8 mouse cellular contexts compared by ENCODE assay signal in genomic region chr10:69924845-69925244, GRCm38 (mm10).
A peak's percentile ranks its signal among the peaks of the same experiment; 100 is the strongest.
DNase-seq lines count a peak whose midpoint lies in the region; ATAC-seq and TF ChIP-seq lines count a peak whose summit lies in the region.

No protein-coding gene starts in this region.

- H3K9me3 ChIP-seq in forebrain, embryonic 11.5 days (ENCODE audit: control insufficient read depth, low read length), result no peaks in the 10 kb centered on the region
- no peaks in the 10 kb centered on the region for H3K9me3 ChIP-seq in intestine, postnatal 0 days (ENCODE audit: control insufficient read depth)
- no peaks in the 10 kb centered on the region for H3K9me3 ChIP-seq in midbrain, embryonic 12.5 days

- DNase-seq in embryo, embryonic 9.5 days (ENCODE audit: extremely low spot score), result peak; percentile 12
- no peak for DNase-seq in embryo, embryonic 11 days
- DNase-seq in forebrain, embryonic 11.5 days (ENCODE audit: low spot score), result no peak
- no peak for DNase-seq in cerebellum, adult 2 months
- no peak for DNase-seq in left cerebral cortex, adult 2 months (ENCODE audit: extremely low spot score in 1 of 2, low spot score in 2 of 2)

- no peak for TF ChIP-seq POLR2A in cerebellum, adult 2 months (IDR thresholded peaks at IDR 0.05; ENCODE audit: borderline replicate concordance, insufficient read depth, low read length)

- 3% methylated on average over 14 of the region's 14 CpGs for WGBS in forebrain, embryonic 11.5 days
- 7% methylated on average over 14 of the region's 14 CpGs for whole genome bisulfite sequencing in intestine, postnatal 0 days
- WGBS in midbrain, embryonic 12.5 days, result 2% methylated on average over 14 of the region's 14 CpGs
- WGBS in cerebellum, adult 2 months, result 33% methylated on average over 14 of the region's 14 CpGs

- H3K4me3 ChIP-seq in forebrain, embryonic 11.5 days (ENCODE audit: low read depth, low read length), result peak overlapping the region; percentile 9
- peak overlapping the region; percentile 36 for H3K4me3 ChIP-seq in intestine, postnatal 0 days (ENCODE audit: low read depth, low read length)
- peak overlapping the region; percentile 37; the same call in 1 of the 2 replicates for H3K4me3 ChIP-seq in midbrain, embryonic 12.5 days
- H3K4me3 ChIP-seq in cerebellum, adult 2 months (replicated peaks; ENCODE audit: insufficient read depth, low read depth, low read length), result no peak overlapping the region
- H3K4me3 ChIP-seq in left cerebral cortex, adult 2 months, result no peak overlapping the region

- peak; percentile 57 for ATAC-seq in forebrain, embryonic 11.5 days (replicated peaks; ENCODE audit: low FRiP score)
- ATAC-seq in intestine, postnatal 0 days, result peak; percentile 44
- ATAC-seq in midbrain, embryonic 12.5 days (ENCODE audit: low FRiP score, low read depth), result no peak
- ATAC-seq in monocyte, adult 5-6 weeks (replicated peaks; ENCODE audit: insufficient number of reproducible peaks, low FRiP score, low TSS enrichment, poor library complexity, severe bottlenecking), result no peak

- no peak overlapping the region for H3K9ac ChIP-seq in forebrain, embryonic 11.5 days (ENCODE audit: low read length)
- H3K9ac ChIP-seq in intestine, postnatal 0 days (ENCODE audit: low read depth, low read length), result peak overlapping the region; percentile 54
- H3K9ac ChIP-seq in midbrain, embryonic 12.5 days (replicated peaks), result no peak overlapping the region

- peak overlapping the region; percentile 63 for H3K4me2 ChIP-seq in forebrain, embryonic 11.5 days (ENCODE audit: low read depth, low read length, severe bottlenecking)
- peak overlapping the region; percentile 66 for H3K4me2 ChIP-seq in intestine, postnatal 0 days (replicated peaks; ENCODE audit: low read depth)
- H3K4me2 ChIP-seq in midbrain, embryonic 12.5 days (replicated peaks), result peak overlapping the region; percentile 51

- H3K4me1 ChIP-seq in forebrain, embryonic 11.5 days (replicated peaks; ENCODE audit: control insufficient read depth, insufficient read depth, low read length), result peaks cover 8% of the 10 kb centered on the region; the same call in 1 of the 2 replicates
- no peaks in the 10 kb centered on the region for H3K4me1 ChIP-seq in intestine, postnatal 0 days (replicated peaks; ENCODE audit: control insufficient read depth, insufficient read depth, low read length)
- peaks cover 38% of the 10 kb centered on the region for H3K4me1 ChIP-seq in midbrain, embryonic 12.5 days
- peaks cover 32% of the 10 kb centered on the region for H3K4me1 ChIP-seq in cerebellum, adult 2 months (ENCODE audit: control insufficient read depth, insufficient read depth, low read length)

- no peaks in the 10 kb centered on the region for H3K36me3 ChIP-seq in forebrain, embryonic 11.5 days (ENCODE audit: control insufficient read depth, insufficient read depth, low read length)
- no peaks in the 10 kb centered on the region for H3K36me3 ChIP-seq in intestine, postnatal 0 days (ENCODE audit: control insufficient read depth, insufficient read depth)
- H3K36me3 ChIP-seq in midbrain, embryonic 12.5 days, result 0 out of 2 replicates have a peak, but pooled peaks cover 4% of the 10 kb centered on the region

- H3K27me3 ChIP-seq in forebrain, embryonic 11.5 days (ENCODE audit: control insufficient read depth, insufficient read depth, low read length), result no peaks in the 10 kb centered on the region
- H3K27me3 ChIP-seq in intestine, postnatal 0 days (replicated peaks; ENCODE audit: control insufficient read depth, insufficient read depth, low read length), result no peaks in the 10 kb centered on the region
- H3K27me3 ChIP-seq in midbrain, embryonic 12.5 days, result peaks cover 12% of the 10 kb centered on the region; the same call in 1 of the 2 replicates
- no peaks in the 10 kb centered on the region for H3K27me3 ChIP-seq in cerebellum, adult 2 months (ENCODE audit: control insufficient read depth, insufficient read depth, low read length)

- no peak overlapping the region for H3K27ac ChIP-seq in forebrain, embryonic 11.5 days (ENCODE audit: low read depth, low read length)
- H3K27ac ChIP-seq in intestine, postnatal 0 days (ENCODE audit: low read depth, low read length), result peak overlapping the region; percentile 87
- H3K27ac ChIP-seq in midbrain, embryonic 12.5 days (replicated peaks), result no peak overlapping the region
- no peak overlapping the region for H3K27ac ChIP-seq in cerebellum, adult 2 months (ENCODE audit: insufficient read depth, low read length)
- H3K27ac ChIP-seq in left cerebral cortex, adult 2 months, result no peak overlapping the region

- TF ChIP-seq CTCF in intestine, postnatal 0 days (IDR thresholded peaks at IDR 0.05; ENCODE audit: low read depth), result no peak
- no peak for TF ChIP-seq CTCF in cerebellum, adult 2 months (IDR thresholded peaks at IDR 0.05; ENCODE audit: borderline replicate concordance, insufficient read depth, low read depth, low read length)
- TF ChIP-seq CTCF in left cerebral cortex, adult 2 months (IDR thresholded peaks at IDR 0.05), result no peak

- intact Hi-C loops in left cerebral cortex, adult 2 months (cut with DNase I), result no loop called here

Comparison
In these comparisons a context has a peak if more than half of its experiments do, and no peak if none do; other contexts are left out.
1. ATAC-seq: peak in forebrain, embryonic 11.5 days (single experiment) and intestine, postnatal 0 days (single experiment); none in midbrain, embryonic 12.5 days (single experiment) and monocyte, adult 5-6 weeks (single experiment).
2. H3K4me3 ChIP-seq: peak in forebrain, embryonic 11.5 days (single experiment), intestine, postnatal 0 days (single experiment) and midbrain, embryonic 12.5 days (single experiment); none in cerebellum, adult 2 months (single experiment) and left cerebral cortex, adult 2 months (single experiment).
3. Peak in every context shown above with its lines, with median percentiles within 50 percentile points of each other: H3K4me2 ChIP-seq.